Mouse (Mus musculus): Measurements from ENCODE around the gene Ociad2. TPM values are rescaled to one million over a fixed set of nuclear protein-coding genes. Genes with fewer than 3 reads are reported as not detected.
A peak's percentile ranks its signal among the peaks of the same experiment; 100 is the strongest.
"Not testable (repeated sequence)": the region's sequence is repeated elsewhere in the genome, so short reads cannot be mapped to it uniquely, and the experiment has no call there.

The Ociad2 gene
- total RNA-seq, 2 experiments from 2014 or later: 27.1 to 29.5 TPM

GRCm38 (mm10) chr5:73353978-73354377 is 13.2 kb upstream of the Ociad2 start:
- no peak for DNase-seq

- no peak for DNase-seq
These were observed 12.7 kb upstream of the Ociad2 start for GRCm38 (mm10) chr5:73353519-73353918.

- DNase-seq: no peak
These were observed 11.0 kb upstream of the Ociad2 start for GRCm38 (mm10) chr5:73351796-73352195.

GRCm38 (mm10) chr5:73349514-73349913 is 8.7 kb upstream of the Ociad2 start:
- DNase-seq: no peak

GRCm38 (mm10) chr5:73345254-73345653 is 4.4 kb upstream of the Ociad2 start:
- no peak for DNase-seq

- no peak for DNase-seq
These were observed 3.5 kb upstream of the Ociad2 start for GRCm38 (mm10) chr5:73344310-73344709.

GRCm38 (mm10) chr5:73342701-73343355 is 2.0 kb upstream of the Ociad2 start:
- DNase-seq: no peak

GRCm38 (mm10) chr5:73339779-73340722 is 777 bp downstream of the Ociad2 start:
- DNase-seq: no peak

- DNase-seq: no peak
These were observed 2.0 kb downstream of the Ociad2 start for GRCm38 (mm10) chr5:73338832-73339163.

GRCm38 (mm10) chr5:73337961-73338831 is 2.6 kb downstream of the Ociad2 start:
- DNase-seq: peak; percentile 10

- DNase-seq: no peak
These were observed 4.4 kb downstream of the Ociad2 start for GRCm38 (mm10) chr5:73336448-73336847.

- DNase-seq: no peak
These were observed 9.8 kb downstream of the Ociad2 start for GRCm38 (mm10) chr5:73331002-73331401.

- peak; percentile 32 for DNase-seq
These were observed 16.2 kb downstream of the Ociad2 start for GRCm38 (mm10) chr5:73324526-73325170.

- DNase-seq: no peak
These were observed 17.2 kb downstream of the Ociad2 start for GRCm38 (mm10) chr5:73323602-73324001.

- DNase-seq: not testable (repeated sequence)
These were observed 18.1 kb downstream of the Ociad2 start for GRCm38 (mm10) chr5:73322684-73323083.

GRCm38 (mm10) chr5:73319306-73319705 is 21.5 kb downstream of the Ociad2 start:
- no peak for DNase-seq

GRCm38 (mm10) chr5:73314654-73315053 is 26.2 kb downstream of the Ociad2 start:
- DNase-seq: no peak

- no peak for DNase-seq
These were observed 27.2 kb downstream of the Ociad2 start for GRCm38 (mm10) chr5:73313591-73313990.

GRCm38 (mm10) chr5:73311458-73311857 is 29.4 kb downstream of the Ociad2 start:
- DNase-seq: no peak

GRCm38 (mm10) chr5:73310401-73310800 is 30.4 kb downstream of the Ociad2 start:
- no peak for DNase-seq

- DNase-seq: no peak
These were observed 31.3 kb downstream of the Ociad2 start for GRCm38 (mm10) chr5:73309496-73309895.

- DNase-seq: no peak
These were observed 33.5 kb downstream of the Ociad2 start for GRCm38 (mm10) chr5:73307297-73307696.
